Mouse (Mus musculus) ES-Bruce4 (cell line): ENCODE measurements around the gene Fnip1. TPM values are rescaled to one million over a fixed set of nuclear protein-coding genes. Genes with fewer than 3 reads are reported as not detected.

ENCODE experiments used
- H3K27ac ChIP-seq: 2 replicates; pipeline ENCODE4 v1.5.1; 2012; ENCODE audit warnings: low read length, inconsistent platforms; ENCODE audit not compliant: insufficient read depth
- H3K27me3 ChIP-seq: 2 replicates; pipeline ENCODE4 v1.6.1; 2012; ENCODE audit warnings: mild to moderate bottlenecking, low read length, inconsistent platforms; ENCODE audit not compliant: control insufficient read depth, poor library complexity, insufficient read depth, severe bottlenecking
- H3K36me3 ChIP-seq: 2 replicates; pipeline ENCODE4 v1.6.1; 2012; ENCODE audit warnings: inconsistent platforms, mild to moderate bottlenecking, low read length, moderate library complexity; ENCODE audit not compliant: control insufficient read depth, poor library complexity, insufficient read depth, severe bottlenecking
- H3K4me1 ChIP-seq: one replicate; pipeline ENCODE4 v1.8.1; 2011; ENCODE audit warnings: low read length; ENCODE audit not compliant: control insufficient read depth, insufficient read depth
- H3K4me3 ChIP-seq: 2 replicates; pipeline ENCODE4 v1.5.1; 2011; ENCODE audit warnings: low read depth, mild to moderate bottlenecking, low read length
- H3K9ac ChIP-seq: 2 replicates; pipeline ENCODE4 v1.6.1; 2012; ENCODE audit warnings: low read depth, mild to moderate bottlenecking, inconsistent platforms; ENCODE audit not compliant: poor library complexity, severe bottlenecking
- H3K9me3 ChIP-seq: replicated peaks from 2 replicates; pipeline ENCODE4 v1.6.1; 2012; ENCODE audit warnings: mild to moderate bottlenecking, low read length, inconsistent platforms; ENCODE audit not compliant: control insufficient read depth, poor library complexity, insufficient read depth, severe bottlenecking
- CTCF ChIP-seq: IDR thresholded peaks from one replicate; pipeline ENCODE4 v1.8.1; 2011; ENCODE audit warnings: low read depth, low read length
- EP300 ChIP-seq: IDR thresholded peaks from 2 replicates; pipeline ENCODE4 v1.6.1; 2011; ENCODE audit warnings: low read depth, low read length; ENCODE audit not compliant: insufficient read depth
- POLR2A ChIP-seq: IDR thresholded peaks from one replicate; pipeline ENCODE4 v1.8.1; 2011; ENCODE audit warnings: low read length; ENCODE audit not compliant: insufficient read depth
- polyA plus RNA-seq: library from polyadenylated mRNA; stranded (reverse); fragments of >200 nt; gene quantifications from 2 replicates; pipeline ENCODE4 v1.2.4, GENCODE M21; 2011; ENCODE audit warnings: low read depth; ENCODE audit not compliant: missing spikeins, insufficient read depth, insufficient read length

Gene Fnip1
- polyA plus RNA-seq, 1 experiment = 33.2 TPM

GRCm38 (mm10) chr11:54540328-54540727, 102.3 kb downstream of the Fnip1 start:
- no peaks in the 10 kb centered on the region for H3K27me3 ChIP-seq
- H3K4me3 ChIP-seq = no peak overlapping the region
- no peaks in the 10 kb centered on the region for H3K36me3 ChIP-seq
- TF ChIP-seq CTCF (no peak), EP300 (no peak)
- no peaks in the 10 kb centered on the region for H3K9me3 ChIP-seq
- no peak overlapping the region for H3K9ac ChIP-seq
- peaks cover 1% of the 10 kb centered on the region for H3K4me1 ChIP-seq
- H3K27ac ChIP-seq = no peak overlapping the region

- Histone ChIP-seq H3K9ac (no peak overlapping the region), H3K27ac (no peak overlapping the region), H3K4me1 (peaks cover 1% of the 10 kb centered on the region), H3K4me3 (no peak overlapping the region), H3K27me3 (no peaks in the 10 kb centered on the region), H3K9me3 (no peaks in the 10 kb centered on the region), H3K36me3 (peaks cover 3% of the 10 kb centered on the region; the same call in 1 of the 2 replicates)
- TF ChIP-seq EP300 (no peak), CTCF (no peak), POLR2A (no peak)
Measured at GRCm38 (mm10) chr11:54542414-54542813, 104.4 kb downstream of the Fnip1 start.

DNA sequence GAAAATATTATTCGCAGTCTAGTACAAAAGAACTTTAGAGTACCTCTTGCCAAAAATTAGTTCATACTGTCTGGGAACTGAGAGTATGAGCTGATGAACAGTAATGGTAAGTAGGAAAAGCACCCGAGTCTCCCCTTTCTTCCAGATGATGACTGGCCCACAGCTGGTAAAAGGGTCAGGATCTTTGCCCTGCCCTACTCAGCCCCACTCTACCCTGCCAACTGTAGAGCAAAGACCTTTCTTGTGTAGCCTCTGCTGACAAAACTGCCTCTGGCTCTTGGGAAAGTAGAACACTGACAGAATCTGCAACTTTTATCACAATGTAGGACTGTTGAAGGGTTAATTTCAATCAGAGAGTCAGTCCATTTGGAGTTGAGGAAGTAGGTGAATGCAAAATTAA, 117.0 kb downstream of the Fnip1 start:
- Histone ChIP-seq H3K27me3 (no peaks in the 10 kb centered on the region), H3K27ac (no peak overlapping the region), H3K9me3 (no peaks in the 10 kb centered on the region), H3K4me3 (no peak overlapping the region), H3K9ac (no peak overlapping the region), H3K4me1 (no peaks in the 10 kb centered on the region), H3K36me3 (no peaks in the 10 kb centered on the region)
- TF ChIP-seq CTCF (no peak), EP300 (no peak), POLR2A (no peak)

DNA sequence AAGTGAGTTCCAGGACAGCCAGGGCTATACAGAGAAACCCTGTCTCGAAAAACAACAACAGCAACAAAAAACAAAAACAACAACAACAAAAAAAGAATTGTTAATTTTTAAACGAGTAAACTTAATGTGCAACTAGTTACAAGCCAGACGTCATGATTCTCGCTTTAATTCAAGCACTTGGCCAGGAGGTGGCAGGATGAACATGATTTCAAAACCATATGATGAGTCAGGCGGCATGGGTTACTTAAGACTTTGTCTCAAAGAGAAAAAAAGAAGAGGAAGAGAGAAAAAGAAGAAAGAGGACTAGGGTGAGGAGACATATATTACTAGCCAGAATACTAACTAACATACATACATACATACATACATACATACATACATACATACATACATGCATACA, 124.8 kb downstream of the Fnip1 start:
- H3K4me1 ChIP-seq = no peaks in the 10 kb centered on the region
- no peak overlapping the region for H3K27ac ChIP-seq
- H3K27me3 ChIP-seq = no peaks in the 10 kb centered on the region
- no peak overlapping the region for H3K4me3 ChIP-seq
- no peak overlapping the region for H3K9ac ChIP-seq
- H3K9me3 ChIP-seq = no peaks in the 10 kb centered on the region
- no peak for TF ChIP-seq EP300
- TF ChIP-seq POLR2A = no peak
- TF ChIP-seq CTCF = no peak
- H3K36me3 ChIP-seq = no peaks in the 10 kb centered on the region

Other genes starting within 250 kb of the Fnip1 start
- gene Csf2, start 188.5 kb upstream of the Fnip1 start, polyA plus RNA-seq = not detected in 2 replicates
- gene Il3, start 170.9 kb upstream of the Fnip1 start, polyA plus RNA-seq = not detected in 2 replicates
- gene Acsl6, start 134.4 kb upstream of the Fnip1 start, polyA plus RNA-seq = 3.1 and 3.4 TPM in 2 replicates
- not detected in 2 replicates for gene Meikin, start 67.5 kb upstream of the Fnip1 start, polyA plus RNA-seq
- gene Rapgef6, start 84.6 kb downstream of the Fnip1 start, polyA plus RNA-seq = 33.3 and 36.7 TPM in 2 replicates